Mouse (Mus musculus): ENCODE results near the gene Glmp.

GRCm38 (mm10) chr3:88324951-88325405 lies at the start of gene Glmp:
- TF ChIP-seq CTCF (IDR thresholded peaks at IDR 0.05; ENCODE audit: control insufficient read depth, insufficient read depth, insufficient read length): no peak
- peak; percentile 96 for TF ChIP-seq USF1 (IDR thresholded peaks at IDR 0.05; ENCODE audit: low read depth)
- no peak for TF ChIP-seq MAX (IDR thresholded peaks at IDR 0.05)
- no peak for TF ChIP-seq MYOD1 (IDR thresholded peaks at IDR 0.05; ENCODE audit: control insufficient read depth, insufficient read length, low read depth)

Measured in C2C12 (cell line).